Mouse (Mus musculus) layer of hippocampus, adult 9-11 months (tissue): ENCODE measurements around the gene Gm2832.
"Not testable (repeated sequence)": the region's sequence is repeated elsewhere in the genome, so short reads cannot be mapped to it uniquely, and the experiment has no call there.

Source experiments
- DNase-seq: peaks from one replicate; pipeline ENCODE4 v3.0.0; 2022

Gm2832 gene

GRCm38 (mm10) chr14:41278505-41278904 is at the start of gene Gm2832:
Gene Gm2832, plus strand, starts transcription at chr14:41278805.
- not testable (repeated sequence) for DNase-seq

GRCm38 (mm10) chr14:41263296-41263695 is 15.3 kb upstream of the Gm2832 start:
- peak; percentile 26 for DNase-seq

- DNase-seq: peak; percentile 21
Measured at GRCm38 (mm10) chr14:41263853-41264755, 14.5 kb upstream of the Gm2832 start.

GRCm38 (mm10) chr14:41264756-41265566 is 13.6 kb upstream of the Gm2832 start:
- peak; percentile 13 for DNase-seq

- DNase-seq: not testable (repeated sequence)
Measured at GRCm38 (mm10) chr14:41285965-41286364, 7.4 kb downstream of the Gm2832 start.
